Mouse (Mus musculus): ENCODE measurements at regions not wholly inside any gene's neighbourhood (a gene's known extent, or its start where the extent isn't known, plus 50 kb on each side); places are given as distances from the start of the nearest gene placed in this dataset.

GRCm38 (mm10) chr7:72027006-72027405 lies 279.4 kb downstream of the Mctp2 start:
- DNase-seq (ENCODE audit: extremely low spot score, low spot score), result no peak

- DNase-seq (ENCODE audit: extremely low spot score, low spot score), result no peak
Measured at GRCm38 (mm10) chr7:72009115-72009514, 297.3 kb downstream of the Mctp2 start.

- DNase-seq (ENCODE audit: extremely low spot score, low spot score), result no peak
Measured at GRCm38 (mm10) chr7:72004311-72004710, 302.1 kb downstream of the Mctp2 start.

- DNase-seq (ENCODE audit: extremely low spot score, low spot score), result no peak
Measured at GRCm38 (mm10) chr7:71992526-71992925, 313.9 kb downstream of the Mctp2 start.

GRCm38 (mm10) chr7:71991835-71992234 lies 314.6 kb downstream of the Mctp2 start:
- no peak for DNase-seq (ENCODE audit: extremely low spot score, low spot score)

GRCm38 (mm10) chr7:71991206-71991605 lies 315.2 kb downstream of the Mctp2 start:
- DNase-seq (ENCODE audit: extremely low spot score, low spot score), result no peak

GRCm38 (mm10) chr7:71966015-71966414 lies 340.4 kb downstream of the Mctp2 start:
- no peak for DNase-seq (ENCODE audit: extremely low spot score, low spot score)

GRCm38 (mm10) chr7:71963456-71963855 lies 343.0 kb downstream of the Mctp2 start:
- DNase-seq (ENCODE audit: extremely low spot score, low spot score), result no peak

- no peak for DNase-seq (ENCODE audit: extremely low spot score, low spot score)
Measured at GRCm38 (mm10) chr7:71962851-71963250, 343.6 kb downstream of the Mctp2 start.

- peak; percentile 66 for DNase-seq (ENCODE audit: extremely low spot score, low spot score)
Measured at GRCm38 (mm10) chr7:71960453-71961230, 345.8 kb downstream of the Mctp2 start.

- no peak for DNase-seq (ENCODE audit: extremely low spot score, low spot score)
Measured at GRCm38 (mm10) chr7:71946548-71946947, 359.9 kb downstream of the Mctp2 start.

GRCm38 (mm10) chr7:71943078-71944042 lies 363.0 kb downstream of the Mctp2 start:
- no peak for DNase-seq (ENCODE audit: extremely low spot score, low spot score)

GRCm38 (mm10) chr7:71937731-71938130 lies 368.7 kb downstream of the Mctp2 start:
- DNase-seq (ENCODE audit: extremely low spot score, low spot score), result no peak

- no peak for DNase-seq (ENCODE audit: extremely low spot score, low spot score)
Measured at GRCm38 (mm10) chr7:71936690-71937089, 369.7 kb downstream of the Mctp2 start.

Data from neural tube, embryonic 10.5 days (tissue).